ENCODE assay signal across 8 mouse cellular contexts in genomic region chr4:101263968-101264740, GRCm38 (mm10). TPM values are rescaled to one million over a fixed set of nuclear protein-coding genes. Genes with fewer than 3 reads are reported as not detected.
DNase-seq lines count a peak whose midpoint lies in the region; ATAC-seq and TF ChIP-seq lines count a peak whose summit lies in the region.

No protein-coding gene starts in this region.

- TF ChIP-seq EP300 in stomach, postnatal 0 days (optimal IDR thresholded peaks at IDR 0.05): no peak

- peaks cover 3% of the 10 kb centered on the region; the same call in 1 of the 2 replicates for H3K4me1 ChIP-seq in hindbrain, embryonic 16.5 days (ENCODE audit: control insufficient read depth, insufficient read depth, low read depth, low read length)
- H3K4me1 ChIP-seq in stomach, postnatal 0 days (replicated peaks; ENCODE audit: control insufficient read depth, insufficient read depth): no peaks in the 10 kb centered on the region

- H3K36me3 ChIP-seq in hindbrain, embryonic 16.5 days (ENCODE audit: control insufficient read depth, insufficient read depth, low read length): no peaks in the 10 kb centered on the region
- no peaks in the 10 kb centered on the region for H3K36me3 ChIP-seq in stomach, postnatal 0 days (ENCODE audit: control insufficient read depth, insufficient read depth, low read length)

- TF ChIP-seq CTCF in stomach, postnatal 0 days (IDR thresholded peaks at IDR 0.05; ENCODE audit: low read depth): no peak

- no peaks in the 10 kb centered on the region for H3K9me3 ChIP-seq in hindbrain, embryonic 16.5 days (ENCODE audit: control insufficient read depth, low read length)
- H3K9me3 ChIP-seq in stomach, postnatal 0 days (ENCODE audit: control insufficient read depth, low read length): no peaks in the 10 kb centered on the region

- no peak overlapping the region; the same call in 1 of the 2 replicates for H3K27ac ChIP-seq in hindbrain, embryonic 16.5 days (ENCODE audit: low read depth, low read length)
- peak overlapping the region; percentile 95 for H3K27ac ChIP-seq in stomach, postnatal 0 days (replicated peaks)

- peak overlapping the region; percentile 97 for H3K9ac ChIP-seq in hindbrain, embryonic 16.5 days (ENCODE audit: low read depth, low read length)
- H3K9ac ChIP-seq in stomach, postnatal 0 days (ENCODE audit: low read length): peak overlapping the region; percentile 96

- peak; percentile 6 for DNase-seq in kidney, adult 11 months
- DNase-seq in kidney, postnatal 4 days: no peak
- peak; percentile 31 for DNase-seq in ES-CJ7 (ENCODE audit: low read depth, low spot score)
- peak; percentile 58 for DNase-seq in embryo, embryonic 9.5 days (ENCODE audit: extremely low spot score)
- peak; percentile 35 for DNase-seq in stomach, postnatal 0 days (ENCODE audit: low spot score)
- DNase-seq in adrenal gland, postnatal 4 days (ENCODE audit: low spot score in 2 of 2): no peak

- 8% methylated on average over 26 of the region's 26 CpGs for WGBS in hindbrain, embryonic 16.5 days
- WGBS in stomach, postnatal 0 days: 8% methylated on average over 26 of the region's 26 CpGs

- H3K4me3 ChIP-seq in hindbrain, embryonic 16.5 days (ENCODE audit: low read length): peak overlapping the region; percentile 99
- H3K4me3 ChIP-seq in stomach, postnatal 0 days (ENCODE audit: low read depth, low read length): peak overlapping the region; percentile 99

- peak; percentile 44 for ATAC-seq in hindbrain, embryonic 16.5 days
- peak; percentile 29 for ATAC-seq in megakaryocyte-erythroid progenitor cell, adult 5-6 weeks (replicated peaks; ENCODE audit: low FRiP score, low TSS enrichment, poor library complexity, severe bottlenecking)
- ATAC-seq in stomach, postnatal 0 days (ENCODE audit: low FRiP score, low TSS enrichment): peak; percentile 6

- no peaks in the 10 kb centered on the region for H3K27me3 ChIP-seq in hindbrain, embryonic 16.5 days (replicated peaks; ENCODE audit: control insufficient read depth, insufficient read depth, low read length)
- no peaks in the 10 kb centered on the region for H3K27me3 ChIP-seq in stomach, postnatal 0 days (ENCODE audit: control insufficient read depth, insufficient read depth, low read length)

- peak overlapping the region; percentile 73 for H3K4me2 ChIP-seq in hindbrain, embryonic 16.5 days (ENCODE audit: low read length)
- H3K4me2 ChIP-seq in stomach, postnatal 0 days (replicated peaks; ENCODE audit: low read depth): peak overlapping the region; percentile 87

RNA-seq across cellular contexts. Expression of gene Jak1, which starts 0.9 kb away (rescaled TPM):
- polyA plus RNA-seq in hindbrain, embryonic 16.5 days (2015; fragmentation: Nextera tagmentation; extraction: Ambion mirVana): 89.4 and 103 TPM in 2 replicates
- total RNA-seq in megakaryocyte-erythroid progenitor cell, adult 5-6 weeks (2014; fragmentation: Nextera tagmentation): 82.6 and 108 TPM in 2 replicates
- total RNA-seq in megakaryocyte-erythroid progenitor cell, adult 5-6 weeks (2017): 84.7 and 85.5 TPM in 2 replicates
- polyA plus RNA-seq in stomach, postnatal 0 days (2015; fragmentation: Nextera tagmentation; extraction: Ambion mirVana): 34.1 and 34.3 TPM in 2 replicates
- total RNA-seq in adrenal gland, postnatal 4 days (2021): 100 to 1,000 TPM; 120 to 122 TPM

Comparison
In these comparisons a context has a peak if more than half of its experiments do, and no peak if none do; other contexts are left out.
1. DNase-seq: peak in kidney, adult 11 months (single experiment), ES-CJ7 (single experiment), embryo, embryonic 9.5 days (single experiment) and stomach, postnatal 0 days (single experiment); none in kidney, postnatal 4 days (0 of 2) and adrenal gland, postnatal 4 days (0 of 2).
2. Peak in every context shown above with its lines, with median percentiles within 50 percentile points of each other: ATAC-seq.